Mouse (Mus musculus) lung, postnatal 10 days (tissue): ENCODE data around the gene Mgat3.
A peak's percentile ranks its signal among the peaks of the same experiment; 100 is the strongest.

Experiments used
- DNase-seq: peaks from one replicate; pipeline ENCODE4 v3.0.0; 2021

Gene Mgat3

DNA sequence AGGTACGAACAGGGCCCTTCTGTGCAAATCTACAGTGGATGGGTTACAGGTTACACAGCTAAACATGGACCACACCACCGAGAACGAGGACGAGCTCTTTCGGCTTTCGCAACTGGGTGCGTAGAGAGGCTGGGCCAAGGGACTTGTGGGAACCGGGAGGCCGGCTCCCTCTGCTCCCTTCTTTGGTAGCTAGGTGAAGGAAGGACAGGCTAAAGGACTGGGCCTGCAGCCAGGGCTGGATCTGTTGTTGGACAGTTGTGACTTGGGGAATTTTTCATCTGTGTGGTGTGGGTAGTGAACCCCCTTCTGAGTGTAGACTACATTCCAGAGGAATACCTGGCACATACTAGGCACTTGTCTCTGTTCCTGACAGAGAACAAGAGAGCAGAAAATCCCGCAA, 20.9 kb upstream of the Mgat3 start:
- DNase-seq = no peak

DNA sequence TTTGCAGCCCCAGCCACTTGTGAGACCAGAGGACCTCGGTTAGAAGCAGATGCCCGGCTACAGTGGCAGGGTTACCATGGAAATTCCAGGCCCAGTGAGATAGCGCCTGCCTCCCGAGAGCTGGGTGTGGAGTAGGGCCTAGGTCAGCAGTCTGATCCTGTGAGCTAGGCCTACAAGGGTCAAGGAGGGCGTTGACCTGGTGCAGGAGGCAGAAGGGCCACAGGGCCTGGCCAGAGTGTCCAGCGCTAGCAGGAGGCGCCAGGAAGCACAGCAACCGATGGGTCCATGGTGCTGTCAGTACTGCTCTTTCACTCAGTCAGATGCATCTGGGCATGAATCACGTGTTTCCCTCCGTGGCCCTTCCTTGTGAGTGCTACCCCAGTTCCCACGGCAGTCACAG, 19.8 kb upstream of the Mgat3 start:
- DNase-seq = no peak

DNA sequence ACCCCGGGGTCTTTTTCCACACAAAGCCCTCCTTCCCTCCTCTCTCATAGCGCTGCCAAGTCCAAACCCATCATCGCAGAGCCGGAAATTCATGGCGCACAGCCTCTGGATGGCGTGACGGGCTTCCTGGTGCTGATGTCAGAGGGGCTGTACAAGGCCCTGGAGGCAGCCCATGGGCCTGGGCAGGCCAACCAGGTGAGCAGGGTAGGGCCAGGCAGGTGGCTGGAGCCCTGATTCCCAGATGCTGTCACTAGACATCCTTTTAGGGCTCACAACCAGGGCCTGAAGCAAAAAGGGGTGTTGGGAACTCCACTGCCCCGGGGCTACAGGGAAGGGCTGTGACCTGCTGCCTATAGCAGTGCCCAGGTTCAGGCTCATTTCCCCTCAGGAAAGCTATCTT, 17.8 kb upstream of the Mgat3 start:
- DNase-seq = no peak

GRCm38 (mm10) chr15:80157197-80157943, 16.2 kb upstream of the Mgat3 start:
- no peak for DNase-seq

DNA sequence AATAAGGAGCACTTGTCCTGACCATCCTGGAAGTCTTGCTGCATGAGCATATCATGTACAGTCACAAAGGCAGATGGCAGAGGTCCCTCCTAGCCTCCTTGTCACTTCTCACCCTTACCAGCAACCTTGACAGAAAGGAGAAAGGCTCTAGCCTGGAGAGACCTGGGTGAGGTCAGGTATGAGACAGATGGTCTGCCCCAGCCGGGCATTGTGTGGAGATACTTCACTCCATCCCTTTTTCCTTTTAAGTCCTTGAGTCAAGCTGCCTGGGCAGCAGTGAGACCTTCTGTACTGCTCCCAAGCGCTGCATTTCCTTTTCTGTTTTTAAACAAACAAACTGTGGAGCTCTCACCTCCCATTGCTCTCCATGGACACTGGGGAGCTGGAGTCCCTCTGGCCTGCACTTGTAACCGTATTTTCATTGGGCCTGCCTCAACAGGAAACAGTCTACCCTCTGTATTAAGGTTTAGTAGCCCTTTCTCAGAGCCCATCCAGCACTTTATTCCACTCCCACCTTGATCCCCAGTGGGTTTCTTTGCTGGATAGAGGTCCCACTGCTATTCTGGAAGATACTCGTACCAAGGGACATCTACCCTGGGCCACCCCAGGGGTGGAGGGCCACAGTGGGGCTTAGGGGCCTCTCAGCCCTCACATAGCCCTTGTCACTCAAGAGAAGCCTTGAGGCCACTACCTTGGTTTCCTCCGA, 15.4 kb upstream of the Mgat3 start:
- no peak for DNase-seq

- no peak for DNase-seq
These were observed 14.8 kb upstream of the Mgat3 start for GRCm38 (mm10) chr15:80158707-80159090.

- peak; percentile 76 for DNase-seq
These were observed 14.1 kb upstream of the Mgat3 start for GRCm38 (mm10) chr15:80159286-80159901.

GRCm38 (mm10) chr15:80160223-80160622, 13.3 kb upstream of the Mgat3 start:
- DNase-seq = no peak

DNA sequence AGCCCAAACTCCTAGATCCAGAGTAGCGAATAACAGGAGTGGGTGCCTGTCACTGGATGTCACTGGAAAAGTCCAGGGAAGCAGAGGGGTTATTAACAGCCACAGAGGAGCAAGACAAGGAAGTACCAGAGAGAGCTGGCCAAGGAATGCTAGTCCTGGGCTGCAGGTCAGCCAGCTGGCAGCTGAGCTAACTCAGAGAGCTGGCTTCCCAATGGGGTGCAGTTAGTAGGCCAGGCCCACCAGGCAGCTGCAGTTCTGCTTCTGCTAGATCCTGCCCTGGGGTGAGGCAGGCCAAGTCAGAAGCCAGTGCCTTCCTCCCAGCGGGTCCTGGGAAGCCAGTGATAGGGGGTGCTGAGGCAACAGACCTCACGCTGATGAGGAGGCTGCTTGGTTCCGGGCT, 12.8 kb upstream of the Mgat3 start:
- no peak for DNase-seq

DNA sequence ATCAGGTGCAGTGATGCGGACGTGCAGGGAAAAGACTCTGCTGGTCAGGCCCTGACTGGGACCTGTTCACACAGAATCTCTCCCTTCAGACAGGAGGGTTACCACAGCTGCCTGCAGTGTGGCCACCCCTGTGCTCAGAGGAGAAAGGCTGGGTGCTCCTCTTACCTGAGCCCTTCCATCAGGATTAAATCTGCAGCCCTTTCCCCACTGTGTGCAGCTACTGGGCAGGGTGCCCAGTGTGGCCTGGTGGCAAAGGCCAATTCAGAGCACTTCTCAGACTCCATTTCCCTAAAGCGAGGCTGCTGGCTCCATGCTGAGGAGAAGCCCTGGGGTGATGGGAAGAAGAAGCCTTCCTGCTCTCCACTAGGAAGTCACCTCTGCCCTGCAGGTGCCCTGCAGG, 12.3 kb upstream of the Mgat3 start:
- no peak for DNase-seq

DNA sequence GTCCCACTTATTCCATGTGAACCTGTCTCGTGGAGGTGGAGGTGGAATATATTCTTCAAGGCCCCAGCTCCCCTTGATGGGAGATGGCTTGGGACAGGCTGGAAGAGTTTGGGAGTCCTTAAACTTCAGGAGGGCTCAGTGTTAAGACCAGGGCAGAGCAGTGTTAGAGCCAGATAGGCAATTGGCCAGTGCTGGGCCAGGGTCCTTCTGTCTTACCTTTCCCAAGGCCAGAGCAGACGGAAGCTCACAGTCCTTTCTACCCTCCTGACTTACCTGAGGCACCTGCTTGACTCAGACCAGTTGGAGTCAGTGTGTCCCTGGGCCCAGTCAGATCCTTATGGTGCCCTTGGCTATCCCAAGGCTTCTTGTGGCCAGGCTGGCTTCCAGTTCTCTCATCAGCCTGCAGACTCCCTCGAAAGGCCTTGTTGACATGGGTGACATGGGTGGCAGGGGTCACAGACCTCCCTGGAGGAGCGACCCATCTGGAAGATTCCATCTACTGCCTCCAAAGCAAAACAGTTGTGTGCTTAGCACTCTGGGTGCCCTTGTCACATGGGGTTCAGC, 11.0 kb upstream of the Mgat3 start:
- DNase-seq = no peak

GRCm38 (mm10) chr15:80163274-80163673, 10.2 kb upstream of the Mgat3 start:
- DNase-seq = peak; percentile 39

- no peak for DNase-seq
These were observed 9.8 kb upstream of the Mgat3 start for GRCm38 (mm10) chr15:80163716-80164115.

DNA sequence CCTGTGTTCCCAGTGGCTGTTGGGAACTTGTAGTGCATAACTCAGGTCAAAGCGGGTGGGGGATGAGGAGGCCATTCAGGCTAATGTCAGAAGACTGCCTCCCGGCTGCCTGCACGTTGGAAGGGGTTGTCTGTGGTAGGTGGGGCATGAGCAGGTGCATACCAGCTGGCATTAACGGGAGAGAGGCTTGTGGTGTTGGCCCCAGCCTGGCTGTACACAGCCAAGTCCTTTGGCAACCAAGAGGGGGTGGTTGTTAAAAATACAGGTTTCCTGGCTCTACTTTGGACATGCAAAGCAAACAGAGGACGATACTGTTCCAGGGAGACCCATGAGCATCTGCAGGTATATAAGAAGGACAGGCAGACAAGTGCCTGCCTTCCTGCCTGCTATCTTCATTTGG, 8.1 kb upstream of the Mgat3 start:
- DNase-seq = no peak

DNA sequence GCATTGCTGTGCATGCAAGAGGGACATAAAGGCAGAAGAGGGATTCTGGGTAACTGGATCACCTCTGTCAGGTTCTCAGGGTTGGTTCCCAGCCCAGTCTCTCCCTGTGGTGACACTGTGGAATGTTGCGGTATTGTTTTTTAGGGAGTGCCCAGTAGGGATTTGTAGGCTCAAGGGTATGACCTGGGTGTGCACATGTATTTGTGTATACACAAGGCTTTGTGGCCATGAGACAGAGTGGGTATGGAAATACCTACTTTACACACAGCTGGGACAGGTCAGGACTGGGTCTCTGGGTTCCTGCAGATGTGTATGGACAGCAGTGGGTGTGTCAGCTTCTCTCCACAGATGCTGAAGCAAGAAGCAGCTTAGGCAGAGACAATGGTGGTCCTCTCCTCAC, 4.0 kb upstream of the Mgat3 start:
- DNase-seq = no peak

GRCm38 (mm10) chr15:80170357-80170756, 3.2 kb upstream of the Mgat3 start:
- no peak for DNase-seq

DNA sequence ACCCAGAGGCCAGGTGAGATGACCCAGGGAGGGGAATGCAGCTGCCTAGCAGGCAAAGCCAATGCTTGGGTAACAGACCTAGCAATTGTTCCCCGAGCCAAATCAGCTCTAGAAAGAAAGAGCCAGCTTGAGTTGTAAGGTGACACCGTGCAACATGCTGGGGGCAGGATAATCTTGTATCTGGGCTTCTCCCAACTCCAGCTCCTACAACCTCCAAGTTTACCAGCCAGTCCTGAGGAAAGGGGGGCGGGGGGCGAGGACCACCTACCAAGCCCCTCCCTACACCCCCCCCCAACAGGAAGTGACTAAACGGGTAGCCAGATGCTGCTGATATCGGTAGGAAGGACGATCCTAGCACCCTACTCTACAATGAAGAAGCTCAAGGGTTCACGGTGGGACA, 2.2 kb upstream of the Mgat3 start:
- DNase-seq = no peak

GRCm38 (mm10) chr15:80171791-80172190, 1.7 kb upstream of the Mgat3 start:
- DNase-seq = no peak

- no peak for DNase-seq
These were observed 468 bp downstream of the Mgat3 start for GRCm38 (mm10) chr15:80173781-80174597.

DNA sequence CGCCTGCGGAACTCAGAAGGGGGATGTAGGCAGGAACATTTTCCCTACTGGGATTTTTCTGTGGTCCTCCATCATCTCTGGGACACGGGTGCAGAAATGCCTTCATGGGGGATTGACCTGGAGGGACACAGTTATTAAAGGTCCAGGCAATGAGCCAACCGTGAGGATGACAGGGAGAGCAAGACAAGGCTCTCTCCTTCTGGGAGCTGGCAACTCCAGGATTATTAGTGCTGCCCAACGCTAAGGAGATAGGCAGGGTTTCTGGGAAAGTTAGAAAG, 1.0 kb downstream of the Mgat3 start:
- no peak for DNase-seq

DNA sequence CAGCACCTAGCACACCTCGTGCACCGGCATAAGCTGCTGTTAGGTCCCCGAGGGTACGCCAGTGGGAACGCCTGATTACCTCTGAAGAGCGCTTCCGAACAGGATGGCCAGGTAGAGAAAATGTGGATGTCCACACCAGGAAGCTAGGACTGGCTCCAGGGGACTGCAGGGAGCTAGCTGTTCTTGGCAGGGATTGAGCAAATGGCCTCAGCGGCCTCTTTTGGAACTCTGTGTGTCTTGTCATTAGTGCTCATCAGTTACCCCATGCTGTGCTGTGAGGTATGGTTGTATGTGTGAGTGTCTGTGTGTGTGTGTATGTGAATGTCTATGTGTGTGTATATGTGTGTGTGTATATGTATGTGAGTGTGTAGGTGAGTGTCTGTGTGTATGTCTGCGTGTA, 1.8 kb downstream of the Mgat3 start:
- DNase-seq = no peak

DNA sequence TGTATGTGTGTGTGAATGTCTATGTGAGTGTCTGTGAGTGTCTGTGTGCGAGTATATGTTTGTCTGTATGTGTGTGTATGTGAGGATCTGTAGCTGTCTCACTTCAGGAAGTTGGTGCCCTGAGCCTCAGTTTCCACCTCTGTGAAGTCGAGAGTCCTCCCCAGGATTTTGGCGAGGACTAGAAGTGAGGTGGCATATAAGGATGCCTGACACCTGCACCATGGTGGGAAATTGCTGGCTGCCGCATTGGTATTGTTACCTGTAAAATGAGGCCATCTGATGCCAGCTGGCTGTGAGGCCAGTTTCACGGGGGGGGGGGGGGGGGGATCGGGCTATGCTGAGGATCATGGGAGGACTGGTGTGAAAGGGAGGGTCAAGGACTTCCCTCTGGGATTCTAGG, 2.2 kb downstream of the Mgat3 start:
- DNase-seq = no peak

GRCm38 (mm10) chr15:80181561-80181960, 8.0 kb downstream of the Mgat3 start:
- DNase-seq = no peak
